Mouse (Mus musculus): ENCODE results near the gene Plod1. TPM values are rescaled to one million over a fixed set of nuclear protein-coding genes. Genes with fewer than 3 reads are reported as not detected.

Plod1 gene
- polyA plus RNA-seq, 1 experiment: not detected

- under 1% methylated on average over 59 of the region's 59 CpGs for WGBS
- Histone ChIP-seq H3K4me1 (ENCODE audit: control insufficient read depth, insufficient read depth, low read length) (peaks cover 15% of the 10 kb centered on the region), H3K4me3 (ENCODE audit: insufficient read depth, low read depth, low read length) (peak within 1 kb of the TSS; percentile 99), H3K27ac (ENCODE audit: insufficient read depth, low read depth, low read length) (peak within 1 kb of the TSS; percentile 100)
- TF ChIP-seq POLR2A (IDR thresholded peaks at IDR 0.05; ENCODE audit: insufficient read depth, low read depth, low read length) (peak; percentile 53; the same call in 1 of the 2 replicates), CTCF (IDR thresholded peaks at IDR 0.05; ENCODE audit: insufficient read depth, low read depth, low read length) (no peak)
Observed at GRCm38 (mm10) chr4:147904313-147905089, 32.1 kb downstream of the Plod1 start, which contains the start of gene Mfn2. Gene Mfn2, minus strand, starts transcription at chr4:147904704.

- WGBS: 57% methylated on average over 3 of the region's 3 CpGs
- TF ChIP-seq CTCF (IDR thresholded peaks at IDR 0.05; ENCODE audit: insufficient read depth, low read depth, low read length) (no peak), POLR2A (IDR thresholded peaks at IDR 0.05; ENCODE audit: insufficient read depth, low read depth, low read length) (no peak)
- H3K4me3 ChIP-seq (ENCODE audit: insufficient read depth, low read depth, low read length): no peak overlapping the region
- no peak overlapping the region for H3K27ac ChIP-seq (ENCODE audit: insufficient read depth, low read depth, low read length)
- H3K4me1 ChIP-seq (ENCODE audit: control insufficient read depth, insufficient read depth, low read length): peaks cover 15% of the 10 kb centered on the region
Observed at GRCm38 (mm10) chr4:147903601-147904000, 33.0 kb downstream of the Plod1 start.

GRCm38 (mm10) chr4:147902906-147903500 is 33.6 kb downstream of the Plod1 start:
- Histone ChIP-seq H3K27ac (ENCODE audit: insufficient read depth, low read depth, low read length) (no peak overlapping the region), H3K4me1 (ENCODE audit: control insufficient read depth, insufficient read depth, low read length) (peaks cover 19% of the 10 kb centered on the region), H3K4me3 (ENCODE audit: insufficient read depth, low read depth, low read length) (no peak overlapping the region)
- TF ChIP-seq CTCF (IDR thresholded peaks at IDR 0.05; ENCODE audit: insufficient read depth, low read depth, low read length): no peak
- no peak for TF ChIP-seq POLR2A (IDR thresholded peaks at IDR 0.05; ENCODE audit: insufficient read depth, low read depth, low read length)
- 87% methylated on average over 12 of the region's 12 CpGs for WGBS

- Histone ChIP-seq H3K27ac (ENCODE audit: insufficient read depth, low read depth, low read length) (no peak overlapping the region), H3K4me1 (ENCODE audit: control insufficient read depth, insufficient read depth, low read length) (peaks cover 30% of the 10 kb centered on the region), H3K4me3 (ENCODE audit: insufficient read depth, low read depth, low read length) (no peak overlapping the region)
- 82% methylated on average over 7 of the region's 7 CpGs for WGBS
- TF ChIP-seq POLR2A (IDR thresholded peaks at IDR 0.05; ENCODE audit: insufficient read depth, low read depth, low read length): no peak
- TF ChIP-seq CTCF (IDR thresholded peaks at IDR 0.05; ENCODE audit: insufficient read depth, low read depth, low read length): no peak
Observed at GRCm38 (mm10) chr4:147900452-147900851, 36.1 kb downstream of the Plod1 start.

GRCm38 (mm10) chr4:147897348-147897747 is 39.2 kb downstream of the Plod1 start:
- Histone ChIP-seq H3K27ac (ENCODE audit: insufficient read depth, low read depth, low read length) (0 out of 2 replicates have a peak overlapping the region, but pooled peaks have one; percentile 13), H3K4me1 (ENCODE audit: control insufficient read depth, insufficient read depth, low read length) (peaks cover 21% of the 10 kb centered on the region), H3K4me3 (ENCODE audit: insufficient read depth, low read depth, low read length) (no peak overlapping the region)
- 56% methylated on average over 3 of the region's 3 CpGs for WGBS
- TF ChIP-seq POLR2A (IDR thresholded peaks at IDR 0.05; ENCODE audit: insufficient read depth, low read depth, low read length) (no peak), CTCF (IDR thresholded peaks at IDR 0.05; ENCODE audit: insufficient read depth, low read depth, low read length) (no peak)

GRCm38 (mm10) chr4:147896411-147896810 is 40.2 kb downstream of the Plod1 start:
- H3K4me1 ChIP-seq (ENCODE audit: control insufficient read depth, insufficient read depth, low read length): peaks cover 21% of the 10 kb centered on the region
- 62% methylated on average over 1 of the region's 1 CpGs for WGBS
- H3K27ac ChIP-seq (ENCODE audit: insufficient read depth, low read depth, low read length): no peak overlapping the region
- no peak overlapping the region for H3K4me3 ChIP-seq (ENCODE audit: insufficient read depth, low read depth, low read length)
- TF ChIP-seq POLR2A (IDR thresholded peaks at IDR 0.05; ENCODE audit: insufficient read depth, low read depth, low read length): no peak
- TF ChIP-seq CTCF (IDR thresholded peaks at IDR 0.05; ENCODE audit: insufficient read depth, low read depth, low read length): no peak

- no peak overlapping the region for H3K27ac ChIP-seq (ENCODE audit: insufficient read depth, low read depth, low read length)
- TF ChIP-seq CTCF (IDR thresholded peaks at IDR 0.05; ENCODE audit: insufficient read depth, low read depth, low read length) (no peak), POLR2A (IDR thresholded peaks at IDR 0.05; ENCODE audit: insufficient read depth, low read depth, low read length) (no peak)
- 91% methylated on average over 4 of the region's 4 CpGs for WGBS
- peaks cover 20% of the 10 kb centered on the region for H3K4me1 ChIP-seq (ENCODE audit: control insufficient read depth, insufficient read depth, low read length)
- H3K4me3 ChIP-seq (ENCODE audit: insufficient read depth, low read depth, low read length): no peak overlapping the region
Observed at GRCm38 (mm10) chr4:147895815-147896330, 40.7 kb downstream of the Plod1 start.

- peaks cover 4% of the 10 kb centered on the region; the same call in 1 of the 2 replicates for H3K4me1 ChIP-seq (ENCODE audit: control insufficient read depth, insufficient read depth, low read length)
- TF ChIP-seq CTCF (IDR thresholded peaks at IDR 0.05; ENCODE audit: insufficient read depth, low read depth, low read length): no peak
- TF ChIP-seq POLR2A (IDR thresholded peaks at IDR 0.05; ENCODE audit: insufficient read depth, low read depth, low read length): no peak
- 67% methylated on average over 6 of the region's 6 CpGs for WGBS
- H3K27ac ChIP-seq (ENCODE audit: insufficient read depth, low read depth, low read length): no peak overlapping the region
- no peak overlapping the region for H3K4me3 ChIP-seq (ENCODE audit: insufficient read depth, low read depth, low read length)
Observed at GRCm38 (mm10) chr4:147890341-147890740, 46.2 kb downstream of the Plod1 start.

GRCm38 (mm10) chr4:147888237-147888636 is 48.3 kb downstream of the Plod1 start:
- no peak overlapping the region for H3K27ac ChIP-seq (ENCODE audit: insufficient read depth, low read depth, low read length)
- peaks cover 4% of the 10 kb centered on the region; the same call in 1 of the 2 replicates for H3K4me1 ChIP-seq (ENCODE audit: control insufficient read depth, insufficient read depth, low read length)
- 62% methylated on average over 4 of the region's 4 CpGs for WGBS
- H3K4me3 ChIP-seq (ENCODE audit: insufficient read depth, low read depth, low read length): no peak overlapping the region
- TF ChIP-seq POLR2A (IDR thresholded peaks at IDR 0.05; ENCODE audit: insufficient read depth, low read depth, low read length) (no peak), CTCF (IDR thresholded peaks at IDR 0.05; ENCODE audit: insufficient read depth, low read depth, low read length) (no peak)

Data from olfactory bulb, adult 2 months (tissue).